Mouse (Mus musculus) ovary, postnatal 36 days (tissue): Measurements from ENCODE around the gene 1700021F05Rik.
"Not testable (repeated sequence)": the region's sequence is repeated elsewhere in the genome, so short reads cannot be mapped to it uniquely, and the experiment has no call there.

Experiments used
- DNase-seq: peaks from one replicate; pipeline ENCODE4 v3.0.0; 2022; ENCODE audit warnings: low spot score, mixed read lengths

The 1700021F05Rik gene

DNA sequence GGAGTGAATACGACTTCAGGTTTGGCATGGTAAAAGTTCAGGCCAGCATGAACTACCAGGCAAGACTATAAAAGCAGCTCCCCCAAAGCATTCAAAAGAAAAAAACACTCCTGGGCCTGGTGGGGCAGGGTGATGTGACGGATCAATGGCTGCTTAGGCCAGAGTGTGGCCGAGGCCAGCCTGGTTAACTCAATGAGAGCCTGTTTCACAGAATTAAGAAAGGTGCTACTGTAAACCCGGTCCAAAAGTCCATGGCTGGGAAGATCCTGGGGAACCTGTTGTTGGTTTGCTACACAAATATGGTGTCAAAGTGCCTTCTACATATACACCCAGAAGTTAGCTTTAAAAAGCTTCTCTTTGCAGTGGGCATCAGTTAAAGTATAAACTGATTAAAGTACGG lies 2.0 kb downstream of the 1700021F05Rik start:
- DNase-seq, result no peak

DNA sequence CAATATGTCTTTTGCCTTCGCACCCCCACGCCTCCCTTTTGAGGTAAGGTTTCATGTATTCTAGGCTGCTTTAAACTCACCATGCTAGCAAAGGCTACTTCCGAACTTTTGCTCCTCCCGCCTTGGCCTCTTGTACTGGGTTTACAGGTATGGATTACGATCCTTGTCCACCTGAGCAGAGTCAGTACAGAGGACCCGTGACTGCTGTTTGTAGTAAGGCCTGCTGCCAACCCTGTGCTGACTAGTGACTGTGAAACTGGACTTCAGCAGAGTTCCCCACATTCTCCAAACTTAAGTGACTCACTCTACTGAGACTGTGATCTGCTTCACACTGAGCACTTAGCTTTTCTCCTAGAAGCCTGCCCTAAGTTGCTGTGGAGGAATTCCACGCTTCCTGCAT lies 3.1 kb downstream of the 1700021F05Rik start:
- no peak for DNase-seq

DNA sequence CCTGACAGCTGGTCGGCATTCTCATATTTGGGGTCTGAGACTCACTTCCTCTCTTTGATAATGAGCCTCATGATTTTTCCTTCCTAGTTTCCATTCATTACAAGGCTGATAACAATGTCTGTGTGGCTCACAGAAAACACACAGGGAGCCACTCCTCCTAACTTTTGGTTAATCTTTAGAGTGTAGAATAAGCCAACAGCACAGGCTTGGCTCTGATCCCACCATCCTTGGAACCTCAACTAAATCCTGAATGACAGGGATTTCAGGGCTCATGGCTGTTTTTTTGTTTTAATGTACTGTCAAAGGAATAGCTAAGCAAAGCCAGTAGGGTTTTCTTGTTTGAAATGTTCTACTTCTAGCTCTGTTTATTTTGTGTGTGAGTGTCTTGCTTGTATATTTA lies 6.4 kb downstream of the 1700021F05Rik start:
- no peak for DNase-seq

DNA sequence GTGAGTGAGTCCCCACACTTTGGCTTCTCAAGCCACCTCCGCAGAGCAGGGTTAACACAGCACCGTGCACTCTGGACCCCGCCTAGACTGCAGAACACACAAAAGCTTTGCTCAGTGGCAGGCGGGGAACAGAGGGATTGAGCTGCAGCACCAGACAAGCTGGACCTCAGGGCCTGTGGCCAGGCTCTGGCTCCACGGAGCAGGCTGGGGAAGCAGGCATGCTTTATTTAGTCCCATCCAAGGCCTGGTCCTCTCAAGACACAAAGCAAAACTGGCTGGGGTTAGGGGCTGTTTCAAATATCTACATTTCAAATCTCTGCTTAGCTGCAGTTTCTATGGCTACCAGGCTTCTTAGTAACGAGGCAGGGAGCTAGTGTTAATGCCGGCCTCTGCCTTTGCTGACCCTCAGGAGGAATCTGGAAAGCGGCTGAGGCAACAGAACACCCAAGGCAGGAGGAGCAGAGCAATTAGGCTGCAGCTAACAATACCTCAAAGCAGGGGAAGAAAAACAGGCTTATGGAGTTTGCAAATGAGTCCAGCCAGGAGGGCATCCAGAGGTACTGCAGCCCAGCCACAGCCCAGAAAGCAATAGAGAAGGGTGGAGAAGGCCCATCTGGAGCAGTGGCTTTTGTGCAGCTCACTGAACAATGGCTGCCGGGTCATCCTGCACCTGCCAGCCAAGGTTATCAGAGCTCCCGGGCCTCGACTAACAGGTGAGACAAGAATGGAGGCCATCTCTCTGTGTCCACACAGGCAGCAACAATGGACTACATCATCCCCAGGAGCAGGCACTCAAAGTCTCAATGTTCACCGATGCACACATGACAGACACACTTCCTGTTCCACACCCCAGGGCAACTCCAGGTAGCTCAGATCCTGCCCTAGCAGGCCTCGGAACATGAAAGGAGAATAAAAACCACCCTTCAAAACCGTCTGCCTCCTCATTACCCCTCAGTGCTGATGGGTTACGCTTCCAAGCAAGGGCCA lies 13.2 kb downstream of the 1700021F05Rik start:
- DNase-seq, result no peak

DNA sequence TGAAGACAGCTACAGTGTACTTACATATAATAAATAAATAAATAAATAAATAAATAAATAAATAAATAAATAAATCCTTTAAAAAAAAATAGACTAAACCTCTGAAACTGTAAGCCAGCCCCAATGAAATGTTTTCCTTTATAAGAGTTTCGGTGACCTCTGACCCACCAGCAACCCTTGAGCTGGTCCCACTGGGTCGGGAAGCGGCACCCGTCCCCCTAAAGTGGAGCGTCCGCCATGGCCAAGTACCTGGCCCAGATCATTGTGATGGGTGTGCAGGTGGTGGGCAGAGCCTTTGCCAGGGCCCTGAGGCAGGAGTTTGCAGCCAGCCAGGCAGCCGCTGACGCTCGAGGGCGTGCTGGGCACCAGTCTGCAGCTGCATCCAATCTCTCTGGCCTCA lies 16.9 kb downstream of the 1700021F05Rik start, which contains the start of gene Gm9803:
Gene Gm9803 (plus strand): TSS at position 154 of the 400 bp plus-strand sequence.
- DNase-seq, result not testable (repeated sequence)

DNA sequence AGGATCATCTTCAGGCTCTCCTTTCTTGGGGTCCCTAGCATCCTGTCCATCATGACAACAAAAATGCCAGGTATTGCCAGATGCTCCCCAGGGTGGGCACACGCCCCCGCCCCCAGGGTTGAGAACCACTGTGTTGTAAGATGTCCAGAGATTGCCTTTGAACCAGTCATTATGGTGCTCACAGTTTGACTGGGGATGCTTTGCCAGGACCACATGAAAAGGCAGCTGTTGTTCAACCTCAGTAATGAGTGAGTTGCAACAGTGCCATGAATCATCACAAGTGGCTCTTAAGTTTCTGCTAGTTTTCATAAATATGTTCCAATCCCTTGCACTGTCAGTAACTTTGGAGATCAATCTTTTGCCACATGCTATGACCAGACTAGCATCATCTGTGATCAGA lies 20.8 kb downstream of the 1700021F05Rik start:
- DNase-seq, result no peak

DNA sequence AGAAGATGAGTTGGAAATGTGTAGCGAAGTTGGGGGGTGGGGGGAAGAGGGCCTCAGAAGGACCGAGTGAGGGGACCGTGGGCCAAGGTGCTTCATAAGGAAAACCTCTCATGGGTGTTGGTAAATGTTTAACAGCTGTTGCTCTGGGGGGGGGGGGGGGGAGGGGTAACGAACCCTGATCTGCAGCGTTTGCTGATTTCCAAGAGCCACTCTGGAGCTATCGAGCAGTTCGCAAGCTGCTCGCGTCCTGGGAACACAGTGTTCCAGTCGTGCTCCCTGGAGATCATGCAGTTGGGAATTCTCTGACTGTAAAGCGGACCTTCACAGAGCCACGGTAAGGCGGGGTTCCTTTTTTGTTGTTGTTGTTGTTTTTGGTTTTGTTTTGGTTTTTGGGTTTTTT lies 22.4 kb downstream of the 1700021F05Rik start:
- no peak for DNase-seq

DNA sequence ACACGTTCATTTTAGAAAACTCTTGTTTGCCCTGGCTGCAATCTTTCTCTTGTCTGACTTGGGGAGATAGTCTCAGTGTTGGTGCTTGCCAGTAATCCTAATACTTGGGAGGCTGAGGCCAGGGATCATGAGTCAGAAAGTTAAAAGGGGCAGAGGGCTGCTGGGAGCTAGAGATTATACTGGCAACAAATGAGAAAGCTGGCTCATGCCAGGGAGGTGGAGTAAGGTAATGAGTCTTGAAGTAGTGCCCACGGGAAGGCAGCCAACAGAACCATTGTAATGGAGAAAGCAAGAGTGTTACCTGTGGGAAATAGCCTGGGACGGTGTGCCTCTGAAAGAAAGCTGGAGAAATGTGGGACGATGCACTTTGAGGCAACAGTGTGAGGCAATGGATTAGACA lies 23.0 kb downstream of the 1700021F05Rik start:
- DNase-seq, result peak; percentile 32

DNA sequence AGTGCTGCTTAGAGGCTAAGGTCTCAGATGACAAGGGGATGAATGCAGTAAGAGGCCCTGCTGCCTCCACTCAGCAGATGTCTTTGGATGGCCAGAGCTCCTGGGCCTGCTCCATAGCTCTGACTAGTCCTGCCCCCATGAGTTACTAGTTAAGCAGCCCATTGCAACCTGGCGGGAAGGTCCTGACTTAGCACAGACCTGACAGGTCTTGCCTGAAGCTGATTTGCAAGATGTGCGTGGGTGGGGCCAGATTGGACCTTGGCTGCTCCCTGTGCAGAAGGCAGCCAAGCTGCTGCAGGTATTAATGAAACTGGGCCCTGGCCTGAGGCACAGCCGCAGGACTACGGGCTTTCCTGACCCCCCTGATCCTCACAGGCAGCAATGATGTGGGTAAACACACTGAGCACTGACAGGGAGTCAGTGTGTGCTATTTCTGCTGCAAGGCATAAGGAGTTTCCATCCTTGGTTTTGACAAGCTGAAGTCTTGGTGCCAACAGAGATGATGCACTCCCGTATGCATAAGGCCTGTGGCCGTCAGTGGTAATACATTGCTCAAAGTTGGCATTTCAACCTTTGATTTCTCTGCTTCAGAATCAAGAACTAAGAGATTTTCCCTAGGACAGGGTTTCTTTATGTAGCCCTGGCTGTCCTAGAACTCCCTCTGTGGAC lies 23.7 kb downstream of the 1700021F05Rik start:
- no peak for DNase-seq

DNA sequence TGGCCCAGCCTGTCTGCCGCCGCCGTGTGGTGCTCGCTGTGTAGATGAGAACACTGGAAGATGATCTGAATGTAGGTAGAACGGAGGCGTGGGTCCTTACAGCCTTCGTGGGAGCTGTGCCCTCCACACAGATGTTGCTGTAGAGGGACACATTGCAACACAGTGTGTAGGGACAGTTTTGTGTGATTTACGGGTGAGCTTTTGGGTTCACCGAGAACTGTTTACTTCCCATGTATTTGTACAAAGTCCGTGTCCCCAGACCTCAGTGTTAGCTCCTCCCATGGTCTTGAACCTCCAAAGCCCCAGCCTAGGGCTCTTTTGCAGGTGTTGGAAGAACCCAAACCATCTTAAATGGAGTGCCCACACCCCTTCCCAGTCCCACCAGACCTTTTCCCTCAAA lies 27.8 kb downstream of the 1700021F05Rik start:
- DNase-seq, result no peak

DNA sequence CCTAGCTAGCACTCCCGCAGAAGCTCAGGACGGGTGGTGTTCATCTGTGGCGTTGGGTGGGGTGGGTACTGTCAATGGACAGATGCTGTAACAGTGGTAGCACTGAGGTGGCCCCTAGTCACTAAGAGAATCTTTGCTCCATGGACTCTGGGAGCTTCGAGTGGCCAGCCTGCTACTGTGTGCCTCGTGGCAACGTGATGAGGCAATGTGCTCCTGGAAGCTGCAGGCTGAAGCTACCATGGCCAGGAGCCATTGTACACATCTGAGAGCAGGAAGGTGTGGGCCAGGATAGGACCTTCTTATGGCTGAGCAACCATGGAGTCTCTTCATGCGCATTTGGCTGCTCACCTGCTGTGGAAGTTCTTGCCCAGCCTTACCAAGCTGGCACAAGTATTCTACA lies 31.6 kb downstream of the 1700021F05Rik start:
- DNase-seq, result no peak

DNA sequence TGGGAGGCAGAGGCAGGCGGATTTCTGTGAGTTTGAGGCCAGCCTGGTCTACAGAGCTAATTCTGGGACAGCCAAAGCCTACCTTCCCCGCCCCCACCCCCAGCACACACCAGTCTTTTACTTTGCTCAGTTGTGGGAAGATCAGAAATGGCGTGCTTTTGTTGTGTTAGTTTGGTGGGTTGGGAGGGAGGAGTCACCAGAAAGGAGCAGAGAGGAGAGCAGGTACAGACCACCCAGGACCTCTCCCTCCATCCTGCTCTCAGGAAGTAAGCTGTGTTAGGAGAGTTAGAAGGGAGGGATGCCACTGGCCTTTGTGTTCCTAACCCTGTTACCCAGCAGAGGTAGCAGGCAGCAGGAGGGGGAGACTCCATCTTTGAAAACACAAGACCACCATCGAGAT lies 33.7 kb downstream of the 1700021F05Rik start:
- DNase-seq, result no peak

DNA sequence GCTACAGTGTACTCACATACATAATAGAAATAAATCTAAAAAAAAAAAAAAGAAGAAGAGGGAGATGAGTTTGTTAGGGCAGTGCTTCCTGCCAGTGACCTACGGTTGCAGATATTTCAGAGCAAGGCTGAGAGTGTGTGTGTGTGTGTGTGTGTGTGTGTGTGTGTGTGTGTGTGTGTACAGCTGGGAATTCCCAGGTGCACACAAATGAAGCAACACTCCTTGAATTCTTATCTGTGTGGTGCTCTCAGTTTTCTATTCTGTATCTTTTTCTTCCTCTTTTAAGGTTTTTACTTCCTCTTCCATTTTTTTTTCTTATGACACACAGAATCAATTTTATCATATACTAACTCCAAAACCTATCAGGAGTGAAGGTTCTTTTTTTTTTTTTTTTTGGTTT lies 36.5 kb downstream of the 1700021F05Rik start:
- no peak for DNase-seq

DNA sequence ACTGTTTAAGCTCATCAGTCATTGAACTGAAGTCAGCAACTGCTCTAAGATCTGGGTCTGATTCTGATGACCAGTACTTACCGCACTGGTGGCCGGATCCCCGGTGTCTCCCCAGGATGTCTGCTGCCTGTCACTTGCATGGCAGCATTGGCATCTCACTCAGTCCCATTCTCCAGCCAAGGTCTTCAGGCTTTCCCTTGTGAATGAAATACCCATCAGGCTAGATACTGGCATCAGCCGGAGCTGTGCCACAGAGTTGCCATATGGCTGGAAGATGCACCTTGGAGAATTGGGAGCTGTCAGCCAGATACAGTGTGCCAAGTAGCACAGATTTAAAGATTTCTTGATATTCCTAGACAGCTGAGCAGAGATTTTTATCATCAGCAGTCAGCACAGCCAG lies 38.2 kb downstream of the 1700021F05Rik start:
- no peak for DNase-seq

DNA sequence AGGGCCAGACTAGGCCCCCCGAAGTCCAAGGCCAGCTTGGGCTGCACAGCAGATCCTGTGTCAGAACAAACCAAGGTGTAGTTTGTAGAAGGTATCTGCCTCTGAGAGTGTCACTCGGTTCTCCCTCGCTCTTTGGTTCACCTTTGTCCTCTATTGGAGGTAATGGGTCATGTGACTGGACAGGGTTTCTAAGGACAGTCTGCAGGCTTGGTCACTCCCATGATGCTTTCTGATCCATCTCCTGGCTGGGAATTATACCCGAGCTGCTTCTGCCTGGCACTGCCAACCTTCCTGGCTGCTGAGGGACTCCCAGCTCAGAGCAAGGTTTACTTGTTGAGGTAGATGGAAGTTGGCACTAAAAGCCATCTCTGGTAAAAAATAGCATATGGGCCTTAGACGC lies 49.9 kb downstream of the 1700021F05Rik start:
- DNase-seq, result no peak

DNA sequence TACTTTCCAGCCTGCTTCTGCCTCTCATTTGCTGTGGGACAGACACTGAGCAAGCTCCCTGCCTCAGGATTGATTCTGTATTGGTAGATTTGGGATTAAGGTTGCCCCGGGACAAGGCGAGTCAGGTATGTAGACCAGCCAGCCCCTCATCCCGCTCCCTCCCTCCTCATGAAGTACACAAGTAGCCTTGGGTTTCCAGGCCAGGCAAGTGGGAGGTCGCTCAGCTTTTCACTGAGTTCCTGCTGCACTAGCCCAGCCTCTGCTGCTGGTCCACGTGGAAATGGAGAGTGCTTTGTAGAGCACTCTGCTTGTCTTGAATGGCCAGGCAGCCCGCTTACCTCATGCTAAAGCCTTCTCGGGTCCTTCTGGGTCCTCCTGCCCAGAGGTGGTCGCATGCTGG lies 50.8 kb downstream of the 1700021F05Rik start:
- DNase-seq, result no peak

DNA sequence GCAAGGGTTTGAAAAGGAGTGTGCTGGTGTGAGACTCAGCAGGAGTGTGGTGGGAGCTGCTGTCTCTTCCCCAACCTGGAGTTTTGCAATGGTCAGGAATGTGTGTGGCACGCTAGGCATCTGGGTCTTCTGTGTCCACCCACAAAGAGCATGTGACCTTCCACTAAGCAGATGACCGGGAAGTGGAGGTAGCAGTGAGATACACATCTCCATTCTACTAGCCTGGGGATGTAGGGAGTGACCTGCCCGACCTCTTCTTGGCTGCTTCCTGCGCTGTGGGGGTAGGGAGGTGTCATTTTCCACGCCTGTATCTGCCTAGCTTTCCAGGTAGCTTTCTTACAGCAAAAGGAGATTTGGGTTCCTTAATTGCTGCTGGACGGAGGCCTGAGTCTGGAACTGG lies 51.2 kb downstream of the 1700021F05Rik start:
- no peak for DNase-seq

DNA sequence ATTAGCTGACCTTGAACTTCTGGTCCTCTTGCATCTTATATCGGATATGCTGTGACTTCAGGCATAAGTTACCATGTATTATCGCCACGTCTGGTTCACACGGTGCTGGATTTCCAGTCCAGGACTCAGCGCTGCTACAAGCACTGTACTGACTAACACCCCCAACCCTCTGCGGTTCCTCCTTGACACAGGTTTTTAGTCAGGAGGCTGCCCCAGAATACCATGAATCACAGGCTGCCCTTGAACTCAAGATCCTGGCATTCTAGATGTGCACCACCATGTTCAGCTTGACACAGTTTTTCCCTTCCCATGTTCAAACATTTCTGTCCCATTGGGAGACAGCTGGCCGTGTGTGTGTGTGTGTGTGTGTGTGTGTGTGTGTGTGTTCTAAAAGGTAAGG lies 51.7 kb downstream of the 1700021F05Rik start:
- DNase-seq, result no peak

DNA sequence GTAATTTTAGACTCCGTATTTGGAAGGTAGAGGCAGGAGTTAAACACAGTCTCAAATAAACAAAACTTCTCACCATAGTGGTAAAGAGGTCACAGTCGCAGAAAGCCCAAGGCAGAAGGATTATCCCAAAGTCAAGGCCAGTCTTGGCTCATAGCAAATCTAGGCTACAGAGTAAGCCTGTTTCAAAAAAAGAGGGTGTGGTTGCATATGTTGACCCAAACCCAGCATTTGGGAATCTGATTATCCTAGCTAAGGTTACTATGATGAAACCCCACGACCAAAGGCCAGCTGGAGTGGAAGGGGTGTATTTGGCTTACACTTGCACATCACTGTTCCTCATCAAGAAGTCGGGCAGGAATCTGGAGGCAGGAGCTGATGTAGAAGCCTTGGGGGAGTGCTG lies 52.5 kb downstream of the 1700021F05Rik start:
- DNase-seq, result no peak

DNA sequence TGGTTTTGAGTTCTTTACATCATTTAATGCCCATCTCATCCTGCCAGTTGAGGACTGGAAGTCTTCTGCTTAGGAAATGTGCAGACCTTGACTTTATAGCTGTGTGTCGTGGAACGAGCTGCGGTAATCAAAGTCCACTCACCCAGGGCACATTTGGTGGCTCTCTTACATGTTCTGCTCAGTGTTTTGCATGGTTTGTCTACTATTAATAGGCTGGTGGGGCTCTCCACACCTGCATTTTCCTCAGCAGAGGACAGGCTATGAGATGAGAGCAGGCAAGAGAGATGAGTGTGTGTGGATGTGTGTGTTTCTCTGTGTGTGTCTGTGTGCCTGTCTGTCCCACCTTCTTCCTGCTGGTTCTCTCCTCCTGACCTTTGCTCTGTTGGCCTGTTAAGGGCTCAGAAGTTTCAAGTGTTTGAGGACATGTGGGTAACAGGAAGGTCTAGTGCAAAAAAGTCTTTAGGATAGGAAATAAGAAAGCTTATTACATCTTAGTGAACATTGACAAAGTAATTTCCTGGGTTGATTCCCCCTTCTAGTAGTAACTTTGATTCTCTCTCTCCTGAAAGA lies 53.3 kb downstream of the 1700021F05Rik start:
- DNase-seq, result no peak

DNA sequence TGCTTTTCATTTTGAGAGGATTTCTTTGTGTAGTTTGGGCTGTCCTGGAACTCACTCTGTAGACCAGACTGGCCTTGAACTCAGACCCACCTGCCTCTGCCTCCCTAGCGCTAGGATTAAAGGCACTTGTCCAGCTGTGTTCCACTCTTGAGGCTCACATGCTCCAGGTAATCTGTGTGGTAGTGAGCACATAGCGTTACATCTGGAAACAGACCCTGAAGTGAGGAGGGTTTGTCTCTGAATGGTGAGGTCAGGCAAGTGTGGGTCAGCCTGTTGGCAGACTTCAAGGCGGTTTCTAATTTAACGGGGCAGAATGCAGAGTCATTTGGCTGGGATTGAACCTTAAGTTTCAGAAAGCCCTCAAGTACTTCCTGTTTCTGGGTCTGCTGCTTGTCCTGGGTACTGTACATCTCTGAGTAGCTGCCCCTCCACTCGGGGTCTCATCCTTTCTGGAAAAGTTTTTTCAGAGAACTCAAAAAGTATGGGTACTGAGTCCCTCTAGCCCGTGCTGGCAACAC lies 55.0 kb downstream of the 1700021F05Rik start:
- DNase-seq, result no peak

DNA sequence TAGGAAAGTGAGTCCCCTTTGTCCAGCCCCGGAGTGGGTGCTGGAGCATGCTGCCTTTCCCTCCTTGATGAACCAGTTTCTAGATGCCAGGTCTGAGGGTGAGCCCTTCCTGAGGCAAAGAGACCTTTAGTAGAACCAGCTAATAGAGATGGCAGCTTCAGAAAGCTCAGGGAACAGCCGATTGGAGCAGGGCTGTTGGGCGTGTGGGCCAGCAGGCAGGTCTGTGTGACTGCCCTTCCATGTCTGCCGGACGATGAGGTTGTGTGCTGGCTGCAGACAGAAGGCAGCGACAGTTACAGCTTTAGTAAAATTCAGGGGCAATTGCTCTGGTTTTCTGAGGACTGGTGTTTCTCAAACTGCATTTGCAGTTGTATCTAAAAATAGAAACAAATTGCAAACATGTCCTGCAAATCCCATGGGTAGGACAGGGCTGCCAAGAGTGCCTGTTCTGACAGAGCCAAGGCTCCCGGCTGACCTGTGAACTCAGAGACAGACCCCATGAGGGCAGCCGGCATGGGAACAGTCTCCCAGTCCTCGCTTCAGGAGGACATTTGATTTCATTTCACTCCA lies 57.3 kb downstream of the 1700021F05Rik start:
- no peak for DNase-seq
